Mouse (Mus musculus) midbrain, embryonic 15.5 days (tissue): Measurements from ENCODE around the gene Crp. TPM values are rescaled to one million over a fixed set of nuclear protein-coding genes. Genes with fewer than 3 reads are reported as not detected.

ENCODE experiments used
- ATAC-seq: fragments of 200-750 bp; cut with Nextera tagmentation; replicated peaks from 2 replicates; pipeline ENCODE4 v1.8.0; 2017; ENCODE audit warnings: moderate TSS enrichment
- H3K27ac ChIP-seq: fragments of 300-500 bp; sonication (generic); 2 replicates; pipeline ENCODE4 v1.5.1; 2015; ENCODE audit warnings: mild to moderate bottlenecking, inconsistent platforms
- H3K27me3 ChIP-seq: fragments of 300-500 bp; sonication (generic); replicated peaks from 2 replicates; pipeline ENCODE4 v1.6.1; 2015; ENCODE audit warnings: inconsistent platforms
- H3K36me3 ChIP-seq: fragments of 300-500 bp; sonication (generic); replicated peaks from 2 replicates; pipeline ENCODE4 v1.6.1; 2015; ENCODE audit warnings: inconsistent platforms
- H3K4me1 ChIP-seq: fragments of 300-500 bp; sonication (generic); 2 replicates; pipeline ENCODE4 v1.6.1; 2015; ENCODE audit warnings: inconsistent platforms
- H3K4me2 ChIP-seq: fragments of 300-500 bp; sonication (generic); 2 replicates; pipeline ENCODE4 v1.6.1; 2015; ENCODE audit warnings: inconsistent platforms, mild to moderate bottlenecking, moderate library complexity
- H3K4me3 ChIP-seq: fragments of 300-500 bp; sonication (generic); 2 replicates; pipeline ENCODE4 v1.5.1; 2015; ENCODE audit warnings: mild to moderate bottlenecking, inconsistent platforms
- H3K9ac ChIP-seq: fragments of 300-500 bp; sonication (generic); 2 replicates; pipeline ENCODE4 v1.6.1; 2015; ENCODE audit warnings: mild to moderate bottlenecking, inconsistent platforms
- H3K9me3 ChIP-seq: fragments of 300-500 bp; sonication (generic); 2 replicates; pipeline ENCODE4 v1.6.1; 2016; ENCODE audit warnings: inconsistent platforms
- WGBS: fragments of 180-500 bp; shearing (Covaris S2); methylation state at CpG from one replicate; pipeline ENCODE4 v1.1.7; 2015; ENCODE audit warnings: mixed read lengths; 5-methylcytosine and 5-hydroxymethylcytosine counted together
- polyA plus RNA-seq: library from polyadenylated mRNA; unstranded; fragments of >200 nt; fragmentation: Nextera tagmentation; extraction: Ambion mirVana; gene quantifications from 2 replicates; pipeline ENCODE4 v1.2.1, GENCODE M21; 2015

Crp gene
- 0.13 TPM in 1 of 2 replicates, not detected in the other for polyA plus RNA-seq

- Histone ChIP-seq H3K4me3 (no peak within 1 kb of the TSS), H3K36me3 (no peaks in the 10 kb centered on the region), H3K9ac (no peak within 1 kb of the TSS), H3K4me1 (no peaks in the 10 kb centered on the region), H3K27ac (no peak within 1 kb of the TSS), H3K9me3 (no peaks in the 10 kb centered on the region), H3K27me3 (no peaks in the 10 kb centered on the region), H3K4me2 (no peak within 1 kb of the TSS)
- WGBS = 80% methylated on average over 4 of the region's 4 CpGs
- no peak for ATAC-seq
These were observed at the start of gene Crp for GRCm38 (mm10) chr1:172697844-172698243. Gene Crp, plus strand, starts transcription at chr1:172698055.

DNA sequence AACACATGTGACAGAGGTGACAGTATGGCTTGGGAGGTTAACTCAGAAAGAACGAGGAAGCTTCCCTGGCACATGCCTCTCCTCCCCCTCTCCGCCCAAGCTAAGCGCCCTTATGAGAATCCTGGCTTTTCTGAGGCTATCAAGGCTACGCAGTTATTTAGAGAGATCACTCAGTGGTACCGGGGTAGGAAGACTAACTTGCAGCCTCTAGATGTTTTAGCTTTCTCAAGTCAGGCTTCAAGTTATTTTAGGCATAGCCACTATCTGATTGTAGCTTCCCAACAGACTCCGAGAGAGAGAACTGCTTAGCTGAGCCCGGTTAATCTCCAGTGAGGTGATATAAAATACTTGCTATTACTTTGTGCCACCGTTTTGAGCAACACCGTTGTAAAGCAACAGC, 48.5 kb upstream of the Crp start:
- Histone ChIP-seq H3K27me3 (no peaks in the 10 kb centered on the region), H3K9ac (no peak overlapping the region), H3K27ac (no peak overlapping the region), H3K4me2 (no peak overlapping the region), H3K4me1 (no peaks in the 10 kb centered on the region), H3K36me3 (no peaks in the 10 kb centered on the region), H3K4me3 (no peak overlapping the region), H3K9me3 (no peaks in the 10 kb centered on the region)
- WGBS = 84% methylated on average over 9 of the region's 9 CpGs
- no peak for ATAC-seq

- H3K9ac ChIP-seq = no peak overlapping the region
- H3K36me3 ChIP-seq = no peaks in the 10 kb centered on the region
- H3K4me3 ChIP-seq = no peak overlapping the region
- H3K27me3 ChIP-seq = no peaks in the 10 kb centered on the region
- H3K4me2 ChIP-seq = no peak overlapping the region
- H3K27ac ChIP-seq = no peak overlapping the region
- ATAC-seq = no peak
- no peaks in the 10 kb centered on the region for H3K9me3 ChIP-seq
- WGBS = 62% methylated on average over 8 of the region's 8 CpGs
- H3K4me1 ChIP-seq = no peaks in the 10 kb centered on the region
These were observed 47.2 kb upstream of the Crp start for GRCm38 (mm10) chr1:172650519-172651287.

- H3K27ac ChIP-seq = no peak overlapping the region
- no peak for ATAC-seq
- no peak overlapping the region for H3K4me2 ChIP-seq
- H3K9me3 ChIP-seq = no peaks in the 10 kb centered on the region
- H3K4me1 ChIP-seq = no peaks in the 10 kb centered on the region
- H3K9ac ChIP-seq = no peak overlapping the region
- H3K27me3 ChIP-seq = no peaks in the 10 kb centered on the region
- no peaks in the 10 kb centered on the region for H3K36me3 ChIP-seq
- no peak overlapping the region for H3K4me3 ChIP-seq
- WGBS = 86% methylated on average over 10 of the region's 10 CpGs
These were observed 46.4 kb upstream of the Crp start for GRCm38 (mm10) chr1:172651288-172651987.

GRCm38 (mm10) chr1:172652040-172652662, 45.7 kb upstream of the Crp start:
- H3K27me3 ChIP-seq = no peaks in the 10 kb centered on the region
- H3K9ac ChIP-seq = no peak overlapping the region
- WGBS = 81% methylated on average over 18 of the region's 18 CpGs
- H3K4me1 ChIP-seq = no peaks in the 10 kb centered on the region
- H3K4me2 ChIP-seq = no peak overlapping the region
- H3K36me3 ChIP-seq = no peaks in the 10 kb centered on the region
- H3K27ac ChIP-seq = no peak overlapping the region
- no peak overlapping the region for H3K4me3 ChIP-seq
- H3K9me3 ChIP-seq = no peaks in the 10 kb centered on the region
- ATAC-seq = no peak

GRCm38 (mm10) chr1:172653900-172654299, 44.0 kb upstream of the Crp start:
- Histone ChIP-seq H3K27me3 (no peaks in the 10 kb centered on the region), H3K4me3 (no peak overlapping the region), H3K9me3 (no peaks in the 10 kb centered on the region), H3K9ac (no peak overlapping the region), H3K36me3 (no peaks in the 10 kb centered on the region), H3K4me2 (no peak overlapping the region), H3K27ac (no peak overlapping the region), H3K4me1 (no peaks in the 10 kb centered on the region)
- 78% methylated on average over 6 of the region's 6 CpGs for WGBS
- ATAC-seq = no peak

GRCm38 (mm10) chr1:172657266-172657665, 40.6 kb upstream of the Crp start:
- Histone ChIP-seq H3K27me3 (no peaks in the 10 kb centered on the region), H3K36me3 (no peaks in the 10 kb centered on the region), H3K27ac (no peak overlapping the region), H3K4me3 (no peak overlapping the region), H3K4me2 (no peak overlapping the region), H3K4me1 (no peaks in the 10 kb centered on the region), H3K9ac (no peak overlapping the region), H3K9me3 (no peaks in the 10 kb centered on the region)
- no peak for ATAC-seq
- WGBS = 62% methylated on average over 3 of the region's 3 CpGs

GRCm38 (mm10) chr1:172659688-172660087, 38.2 kb upstream of the Crp start:
- Histone ChIP-seq H3K4me3 (no peak overlapping the region), H3K27me3 (no peaks in the 10 kb centered on the region), H3K27ac (no peak overlapping the region), H3K9me3 (no peaks in the 10 kb centered on the region), H3K9ac (no peak overlapping the region), H3K4me2 (no peak overlapping the region), H3K4me1 (no peaks in the 10 kb centered on the region), H3K36me3 (no peaks in the 10 kb centered on the region)
- WGBS = 87% methylated on average over 8 of the region's 8 CpGs
- ATAC-seq = no peak

DNA sequence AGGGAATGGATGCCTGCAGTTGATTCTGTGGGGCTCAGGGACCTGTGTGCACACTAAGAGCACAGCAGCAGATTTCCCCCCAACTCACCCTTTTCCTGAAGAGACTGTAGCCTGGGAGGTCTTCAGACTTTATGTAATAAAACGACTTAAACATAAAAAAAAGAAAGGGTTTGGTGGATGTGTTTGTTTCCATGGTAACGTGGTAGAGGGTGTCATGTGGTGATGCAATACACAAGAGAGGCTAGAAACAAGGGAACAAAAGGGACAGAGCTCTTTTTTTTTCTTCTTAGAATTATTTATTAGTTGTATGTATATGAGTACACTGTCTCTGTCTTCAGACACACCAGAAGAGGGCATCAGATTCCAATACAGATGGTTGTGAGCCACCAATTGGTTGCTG, 32.4 kb upstream of the Crp start:
- no peak overlapping the region for H3K9ac ChIP-seq
- H3K4me3 ChIP-seq = no peak overlapping the region
- no peak overlapping the region for H3K4me2 ChIP-seq
- no peak overlapping the region for H3K27ac ChIP-seq
- 0 out of 2 replicates have a peak, but pooled peaks have one; percentile 25 for ATAC-seq
- H3K9me3 ChIP-seq = no peaks in the 10 kb centered on the region
- no peaks in the 10 kb centered on the region for H3K27me3 ChIP-seq
- 52% methylated on average over 2 of the region's 2 CpGs for WGBS
- peaks cover 4% of the 10 kb centered on the region for H3K4me1 ChIP-seq
- H3K36me3 ChIP-seq = no peaks in the 10 kb centered on the region

GRCm38 (mm10) chr1:172667597-172667996, 30.3 kb upstream of the Crp start:
- WGBS = 10% methylated on average over 6 of the region's 6 CpGs
- Histone ChIP-seq H3K4me1 (peaks cover 4% of the 10 kb centered on the region), H3K27me3 (no peaks in the 10 kb centered on the region), H3K36me3 (no peaks in the 10 kb centered on the region), H3K4me3 (no peak overlapping the region), H3K27ac (no peak overlapping the region), H3K9ac (no peak overlapping the region), H3K9me3 (no peaks in the 10 kb centered on the region), H3K4me2 (peak overlapping the region; percentile 18)
- ATAC-seq = peak; percentile 72

GRCm38 (mm10) chr1:172670716-172671115, 27.1 kb upstream of the Crp start:
- no peak overlapping the region for H3K4me3 ChIP-seq
- WGBS = 86% methylated on average over 1 of the region's 1 CpGs
- no peak overlapping the region for H3K9ac ChIP-seq
- H3K4me2 ChIP-seq = no peak overlapping the region
- H3K9me3 ChIP-seq = no peaks in the 10 kb centered on the region
- no peaks in the 10 kb centered on the region for H3K27me3 ChIP-seq
- H3K36me3 ChIP-seq = no peaks in the 10 kb centered on the region
- ATAC-seq = no peak
- H3K27ac ChIP-seq = no peak overlapping the region
- H3K4me1 ChIP-seq = peaks cover 4% of the 10 kb centered on the region

GRCm38 (mm10) chr1:172680742-172681141, 17.1 kb upstream of the Crp start:
- H3K4me1 ChIP-seq = no peaks in the 10 kb centered on the region
- H3K27ac ChIP-seq = no peak overlapping the region
- no peak overlapping the region for H3K9ac ChIP-seq
- no peak overlapping the region for H3K4me3 ChIP-seq
- 82% methylated on average over 4 of the region's 4 CpGs for WGBS
- no peaks in the 10 kb centered on the region for H3K36me3 ChIP-seq
- H3K9me3 ChIP-seq = no peaks in the 10 kb centered on the region
- no peak overlapping the region for H3K4me2 ChIP-seq
- H3K27me3 ChIP-seq = no peaks in the 10 kb centered on the region
- ATAC-seq = no peak
